Mouse (Mus musculus): ENCODE measurements around the gene Kif5c.

DNA sequence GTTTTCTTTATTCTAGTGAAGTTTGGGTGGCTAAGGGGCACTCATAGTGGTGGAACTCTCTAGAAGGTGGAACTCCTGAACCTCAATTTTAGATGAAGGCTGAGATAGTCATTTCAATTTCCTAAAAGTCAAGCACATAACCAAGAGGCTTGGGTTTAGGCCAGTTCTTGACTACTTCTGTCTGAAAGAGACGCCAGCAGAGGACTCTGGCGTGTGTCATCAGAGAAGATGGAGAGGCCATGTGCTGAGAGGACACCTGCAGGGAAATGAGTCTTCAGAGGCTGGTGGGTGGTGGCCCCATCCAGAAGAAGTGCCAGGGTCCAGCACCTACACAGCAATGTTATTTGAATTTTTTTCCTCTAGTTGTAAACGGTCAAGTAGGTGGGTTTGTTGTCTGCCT lies 42.8 kb downstream of the Kif5c start:
- no peak for TF ChIP-seq EP300 (IDR thresholded peaks at IDR 0.05; ENCODE audit: insufficient read depth, low read depth, low read length)
- TF ChIP-seq CTCF (IDR thresholded peaks at IDR 0.05; ENCODE audit: low read depth, low read length), result no peak

All from ES-Bruce4 (cell line).